Mouse (Mus musculus) neural tube, embryonic 15.5 days (tissue): ENCODE measurements around the gene Hsd11b2. TPM values are rescaled to one million over a fixed set of nuclear protein-coding genes. Genes with fewer than 3 reads are reported as not detected.

Experiments
- ATAC-seq: fragments of 200-750 bp; cut with Nextera tagmentation; 2 replicates; pipeline ENCODE4 v1.8.0; 2017; ENCODE audit warnings: mild to moderate bottlenecking, moderate TSS enrichment, moderate library complexity; ENCODE audit not compliant: low FRiP score
- H3K27ac ChIP-seq: fragments of 300-500 bp; sonication (generic); replicated peaks from 2 replicates; pipeline ENCODE4 v1.5.1; 2015; ENCODE audit warnings: mild to moderate bottlenecking, inconsistent platforms
- H3K27me3 ChIP-seq: fragments of 300-500 bp; sonication (generic); replicated peaks from 2 replicates; pipeline ENCODE4 v1.6.1; 2015; ENCODE audit warnings: inconsistent platforms
- H3K36me3 ChIP-seq: fragments of 300-500 bp; sonication (generic); 2 replicates; pipeline ENCODE4 v1.6.1; 2015; ENCODE audit warnings: inconsistent platforms
- H3K4me1 ChIP-seq: fragments of 300-500 bp; sonication (generic); 2 replicates; pipeline ENCODE4 v1.6.1; 2015; ENCODE audit warnings: inconsistent platforms
- H3K4me2 ChIP-seq: fragments of 300-500 bp; sonication (generic); 2 replicates; pipeline ENCODE4 v1.6.1; 2015; ENCODE audit warnings: inconsistent platforms, mild to moderate bottlenecking, moderate library complexity
- H3K4me3 ChIP-seq: fragments of 300-500 bp; sonication (generic); replicated peaks from 2 replicates; pipeline ENCODE4 v1.5.1; 2015; ENCODE audit warnings: mild to moderate bottlenecking, inconsistent platforms
- H3K9ac ChIP-seq: fragments of 300-500 bp; sonication (generic); replicated peaks from 2 replicates; pipeline ENCODE4 v1.6.1; 2015; ENCODE audit warnings: mild to moderate bottlenecking, inconsistent platforms
- H3K9me3 ChIP-seq: fragments of 300-500 bp; sonication (generic); replicated peaks from 2 replicates; pipeline ENCODE4 v1.6.1; 2016; ENCODE audit warnings: inconsistent platforms
- WGBS: fragments of 180-500 bp; shearing (Covaris S2); methylation state at CpG from one replicate; pipeline ENCODE4 v1.1.7; 2015; ENCODE audit warnings: mixed read lengths; 5-methylcytosine and 5-hydroxymethylcytosine counted together
- polyA plus RNA-seq: library from polyadenylated mRNA; unstranded; fragments of >200 nt; fragmentation: Nextera tagmentation; extraction: Ambion mirVana; gene quantifications from 2 replicates; pipeline ENCODE4 v1.2.1, GENCODE M21; 2015

The Hsd11b2 gene
- polyA plus RNA-seq, 1 experiment from 2014 or later, result 1.1 TPM

DNA sequence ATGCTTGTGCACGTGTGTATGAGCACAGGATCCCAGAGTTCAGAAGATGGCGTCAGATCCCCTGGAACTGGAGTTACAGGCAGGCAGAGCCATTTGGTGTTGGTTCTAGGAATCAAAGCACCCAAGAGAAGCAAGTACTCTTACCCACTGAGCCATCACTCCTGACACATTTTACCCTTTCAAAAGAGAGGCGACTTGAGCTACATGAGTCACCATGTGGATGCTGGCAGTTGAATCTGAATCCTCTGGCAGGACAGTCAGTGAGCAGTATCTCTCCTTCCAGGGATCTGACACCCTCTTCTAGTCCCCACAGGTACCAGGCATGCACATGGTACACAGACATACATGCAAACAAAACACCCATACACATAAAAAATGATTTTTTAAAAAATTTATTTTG lies 30.5 kb upstream of the Hsd11b2 start:
- 68% methylated on average over 3 of the region's 3 CpGs for WGBS
- no peak overlapping the region for H3K4me2 ChIP-seq
- H3K27me3 ChIP-seq, result no peaks in the 10 kb centered on the region
- H3K4me3 ChIP-seq, result no peak overlapping the region
- H3K27ac ChIP-seq, result no peak overlapping the region
- ATAC-seq, result no peak
- 0 out of 2 replicates have a peak, but pooled peaks cover 6% of the 10 kb centered on the region for H3K36me3 ChIP-seq
- no peaks in the 10 kb centered on the region for H3K9me3 ChIP-seq
- no peak overlapping the region for H3K9ac ChIP-seq
- H3K4me1 ChIP-seq, result peaks cover 9% of the 10 kb centered on the region; the same call in 1 of the 2 replicates

- no peak overlapping the region for H3K27ac ChIP-seq
- no peaks in the 10 kb centered on the region for H3K9me3 ChIP-seq
- ATAC-seq, result no peak
- no peak overlapping the region for H3K4me3 ChIP-seq
- no peaks in the 10 kb centered on the region for H3K27me3 ChIP-seq
- 0 out of 2 replicates have a peak, but pooled peaks cover 6% of the 10 kb centered on the region for H3K36me3 ChIP-seq
- 60% methylated on average over 1 of the region's 1 CpGs for WGBS
- H3K4me1 ChIP-seq, result no peaks in the 10 kb centered on the region
- H3K4me2 ChIP-seq, result no peak overlapping the region
- H3K9ac ChIP-seq, result no peak overlapping the region
These were observed 29.3 kb upstream of the Hsd11b2 start for GRCm38 (mm10) chr8:105489281-105489680.

- peaks cover 25% of the 10 kb centered on the region for H3K4me1 ChIP-seq
- H3K9me3 ChIP-seq, result no peaks in the 10 kb centered on the region
- H3K9ac ChIP-seq, result no peak overlapping the region
- no peaks in the 10 kb centered on the region for H3K36me3 ChIP-seq
- no peak for ATAC-seq
- no peak overlapping the region for H3K27ac ChIP-seq
- WGBS, result 64% methylated on average over 3 of the region's 3 CpGs
- no peak overlapping the region for H3K4me3 ChIP-seq
- H3K27me3 ChIP-seq, result no peaks in the 10 kb centered on the region
- no peak overlapping the region for H3K4me2 ChIP-seq
These were observed 25.1 kb upstream of the Hsd11b2 start for GRCm38 (mm10) chr8:105493495-105493894.

- Histone ChIP-seq H3K9ac (no peak overlapping the region), H3K27me3 (no peaks in the 10 kb centered on the region), H3K36me3 (no peaks in the 10 kb centered on the region), H3K4me3 (no peak overlapping the region), H3K27ac (no peak overlapping the region), H3K9me3 (no peaks in the 10 kb centered on the region), H3K4me2 (no peak overlapping the region), H3K4me1 (peaks cover 25% of the 10 kb centered on the region)
- 82% methylated on average over 3 of the region's 3 CpGs for WGBS
- no peak for ATAC-seq
These were observed 24.0 kb upstream of the Hsd11b2 start for GRCm38 (mm10) chr8:105494566-105494965.

- H3K36me3 ChIP-seq, result no peaks in the 10 kb centered on the region
- H3K4me1 ChIP-seq, result peaks cover 25% of the 10 kb centered on the region
- peak overlapping the region; percentile 72 for H3K4me3 ChIP-seq
- no peak for ATAC-seq
- H3K4me2 ChIP-seq, result peak overlapping the region; percentile 86
- H3K9me3 ChIP-seq, result no peaks in the 10 kb centered on the region
- WGBS, result 17% methylated on average over 17 of the region's 17 CpGs
- H3K27me3 ChIP-seq, result no peaks in the 10 kb centered on the region
- H3K27ac ChIP-seq, result peak overlapping the region; percentile 80
- peak overlapping the region; percentile 88; the same call in 1 of the 2 replicates for H3K9ac ChIP-seq
These were observed 22.9 kb upstream of the Hsd11b2 start for GRCm38 (mm10) chr8:105495350-105496302.

- WGBS, result under 1% methylated on average over 67 of the region's 68 CpGs
- H3K4me2 ChIP-seq, result peak within 1 kb of the TSS; percentile 86
- peaks cover 25% of the 10 kb centered on the region for H3K4me1 ChIP-seq
- H3K9ac ChIP-seq, result peak within 1 kb of the TSS; percentile 88
- peak within 1 kb of the TSS; percentile 80 for H3K27ac ChIP-seq
- H3K9me3 ChIP-seq, result no peaks in the 10 kb centered on the region
- peak within 1 kb of the TSS; percentile 72 for H3K4me3 ChIP-seq
- ATAC-seq, result peak; percentile 84
- H3K36me3 ChIP-seq, result no peaks in the 10 kb centered on the region
- no peaks in the 10 kb centered on the region for H3K27me3 ChIP-seq
These were observed 21.9 kb upstream of the Hsd11b2 start, which contains the start of gene Zdhhc1 for GRCm38 (mm10) chr8:105496439-105497180. Zdhhc1 (minus strand) TSS chr8:105496902.

DNA sequence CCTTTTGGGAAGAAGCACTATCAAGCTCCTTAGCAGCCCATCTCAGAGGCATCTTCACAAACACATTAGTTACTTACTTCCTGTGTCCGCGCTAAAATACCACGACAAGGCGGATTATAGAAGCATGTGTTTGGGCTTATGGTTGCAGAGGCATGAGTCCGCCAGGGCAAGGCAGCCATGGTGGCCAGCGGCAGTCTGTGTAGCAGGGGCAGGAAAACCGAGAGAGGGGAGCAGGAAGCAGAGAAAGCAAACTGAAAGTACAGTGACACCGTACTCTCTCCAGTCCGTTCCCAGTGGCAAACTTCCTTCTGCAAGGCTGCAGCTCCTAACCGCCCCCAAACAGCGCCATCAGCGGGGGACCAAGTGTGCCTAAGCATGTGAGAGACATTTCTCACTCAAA lies 18.8 kb upstream of the Hsd11b2 start:
- no peak for ATAC-seq
- 79% methylated on average over 12 of the region's 12 CpGs for WGBS
- no peaks in the 10 kb centered on the region for H3K36me3 ChIP-seq
- no peak overlapping the region for H3K9ac ChIP-seq
- H3K4me1 ChIP-seq, result peaks cover 22% of the 10 kb centered on the region
- no peaks in the 10 kb centered on the region for H3K9me3 ChIP-seq
- no peak overlapping the region for H3K27ac ChIP-seq
- H3K27me3 ChIP-seq, result no peaks in the 10 kb centered on the region
- no peak overlapping the region for H3K4me3 ChIP-seq
- H3K4me2 ChIP-seq, result no peak overlapping the region

GRCm38 (mm10) chr8:105504617-105505016 lies 13.9 kb upstream of the Hsd11b2 start:
- Histone ChIP-seq H3K27ac (no peak overlapping the region), H3K4me3 (no peak overlapping the region), H3K36me3 (no peaks in the 10 kb centered on the region), H3K9me3 (no peaks in the 10 kb centered on the region), H3K4me2 (no peak overlapping the region), H3K9ac (no peak overlapping the region), H3K4me1 (no peaks in the 10 kb centered on the region), H3K27me3 (no peaks in the 10 kb centered on the region)
- no peak for ATAC-seq
- WGBS, result 88% methylated on average over 3 of the region's 3 CpGs

DNA sequence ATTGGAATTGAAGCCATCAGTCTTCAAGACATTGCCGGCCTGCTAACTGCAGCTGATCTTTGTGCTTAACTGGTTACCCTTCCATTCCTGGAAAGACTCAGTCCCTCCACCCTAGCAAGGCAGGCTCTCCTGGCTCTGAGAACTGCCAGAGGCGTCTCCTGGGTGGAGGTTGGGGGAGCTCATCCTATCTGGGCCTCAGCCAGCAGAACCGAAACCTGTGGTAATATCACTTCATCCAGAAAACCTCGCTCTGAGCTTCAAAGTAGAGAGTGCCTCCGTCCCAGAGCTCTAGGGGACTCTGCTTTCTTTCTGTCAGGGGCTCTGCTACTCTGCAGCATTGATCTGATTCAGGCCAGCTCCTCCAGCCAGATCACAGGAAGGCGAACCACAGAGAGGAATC lies 11.6 kb upstream of the Hsd11b2 start:
- no peaks in the 10 kb centered on the region for H3K27me3 ChIP-seq
- whole genome bisulfite sequencing, result 84% methylated on average over 6 of the region's 6 CpGs
- no peaks in the 10 kb centered on the region for H3K36me3 ChIP-seq
- H3K9ac ChIP-seq, result no peak overlapping the region
- H3K9me3 ChIP-seq, result no peaks in the 10 kb centered on the region
- no peaks in the 10 kb centered on the region for H3K4me1 ChIP-seq
- no peak overlapping the region for H3K27ac ChIP-seq
- ATAC-seq, result no peak
- no peak overlapping the region for H3K4me2 ChIP-seq
- no peak overlapping the region for H3K4me3 ChIP-seq

GRCm38 (mm10) chr8:105508758-105509157 lies 9.8 kb upstream of the Hsd11b2 start:
- Histone ChIP-seq H3K9me3 (no peaks in the 10 kb centered on the region), H3K4me3 (no peak overlapping the region), H3K27ac (no peak overlapping the region), H3K36me3 (no peaks in the 10 kb centered on the region), H3K9ac (no peak overlapping the region), H3K4me1 (no peaks in the 10 kb centered on the region), H3K27me3 (no peaks in the 10 kb centered on the region), H3K4me2 (no peak overlapping the region)
- no peak for ATAC-seq
- WGBS, result 54% methylated on average over 1 of the region's 2 CpGs

GRCm38 (mm10) chr8:105509997-105510735 lies 8.4 kb upstream of the Hsd11b2 start:
- no peaks in the 10 kb centered on the region for H3K36me3 ChIP-seq
- no peaks in the 10 kb centered on the region for H3K9me3 ChIP-seq
- H3K4me2 ChIP-seq, result no peak overlapping the region
- H3K27ac ChIP-seq, result no peak overlapping the region
- no peak overlapping the region for H3K4me3 ChIP-seq
- 44% methylated on average over 12 of the region's 12 CpGs for WGBS
- no peak for ATAC-seq
- no peak overlapping the region for H3K9ac ChIP-seq
- peaks cover 7% of the 10 kb centered on the region; the same call in 1 of the 2 replicates for H3K27me3 ChIP-seq
- H3K4me1 ChIP-seq, result no peaks in the 10 kb centered on the region
